Mouse (Mus musculus) skeletal muscle tissue, adult 2 months (tissue): Measurements from ENCODE around the gene Olfr1443.

ENCODE experiments used
- DNase-seq: peaks from one replicate; pipeline ENCODE4 v3.0.0-alpha.2; 2012; ENCODE audit warnings: low read depth, low spot score

Olfr1443 gene

DNA sequence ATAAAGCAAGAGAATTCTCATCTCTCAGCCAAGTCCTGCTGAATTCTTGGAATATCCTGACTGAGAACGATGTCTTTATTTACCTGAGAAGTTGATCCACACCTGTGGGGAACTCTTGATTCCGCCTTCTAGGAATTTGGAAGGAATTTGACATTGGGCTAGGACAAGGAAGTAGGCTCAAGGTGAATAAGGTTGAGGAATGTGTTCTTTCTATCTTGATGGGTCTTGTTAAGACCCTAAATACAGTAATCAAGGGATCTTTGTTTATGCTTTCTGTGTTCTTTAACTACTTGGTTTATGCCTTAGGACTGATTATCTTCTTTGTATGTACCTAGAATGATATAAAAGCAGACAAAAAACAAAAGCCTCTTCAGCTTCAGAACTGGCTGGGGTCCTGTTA lies 54.0 kb downstream of the Olfr1443 start:
- no peak for DNase-seq
